Mouse (Mus musculus) stomach, embryonic 16.5 days (tissue): ENCODE results near the gene Fbxo27. TPM values are rescaled to one million over a fixed set of nuclear protein-coding genes. Genes with fewer than 3 reads are reported as not detected.

Experiments used
- ATAC-seq: fragments of 200-750 bp; cut with Nextera tagmentation; 2 replicates; pipeline ENCODE4 v1.8.0; 2017; ENCODE audit warnings: moderate number of reproducible peaks, moderate TSS enrichment; ENCODE audit not compliant: insufficient read depth, low FRiP score
- H3K27ac ChIP-seq: fragments of 300-500 bp; sonication (generic); 2 replicates; pipeline ENCODE4 v1.5.1; 2014; ENCODE audit warnings: low read length
- H3K27me3 ChIP-seq: fragments of 300-500 bp; sonication (generic); 2 replicates; pipeline ENCODE4 v1.6.1; 2014; ENCODE audit warnings: low read length, control low read depth, mixed read lengths; ENCODE audit not compliant: control insufficient read depth, insufficient read depth
- H3K36me3 ChIP-seq: fragments of 300-500 bp; sonication (generic); 2 replicates; pipeline ENCODE4 v1.6.1; 2014; ENCODE audit warnings: low read length; ENCODE audit not compliant: control insufficient read depth, insufficient read depth
- H3K4me1 ChIP-seq: fragments of 300-500 bp; sonication (generic); 2 replicates; pipeline ENCODE4 v1.6.1; 2014; ENCODE audit warnings: low read length, control low read depth, mixed read lengths; ENCODE audit not compliant: control insufficient read depth, insufficient read depth
- H3K4me2 ChIP-seq: fragments of 300-500 bp; sonication (generic); 2 replicates; pipeline ENCODE4 v1.6.1; 2014; ENCODE audit warnings: low read depth, low read length, mixed read lengths
- H3K4me3 ChIP-seq: fragments of 300-500 bp; sonication (generic); replicated peaks from 2 replicates; pipeline ENCODE4 v1.5.1; 2014; ENCODE audit warnings: mild to moderate bottlenecking, low read length
- H3K9ac ChIP-seq: fragments of 300-500 bp; sonication (generic); 2 replicates; pipeline ENCODE4 v1.6.1; 2014; ENCODE audit warnings: low read length
- H3K9me3 ChIP-seq: fragments of 300-500 bp; sonication (generic); replicated peaks from 2 replicates; pipeline ENCODE4 v1.6.1; 2016; ENCODE audit warnings: low read length, control low read depth; ENCODE audit not compliant: control insufficient read depth
- WGBS: fragments of 180-500 bp; shearing (Covaris S2); extraction: QIAGEN DNeasy Blood & Tissue Kit; methylation state at CpG from one replicate; pipeline ENCODE4 v1.1.7; 2014; 5-methylcytosine and 5-hydroxymethylcytosine counted together
- polyA plus RNA-seq: library from polyadenylated mRNA; unstranded; fragments of >200 nt; fragmentation: Nextera tagmentation; extraction: Ambion mirVana; gene quantifications from 2 replicates; pipeline ENCODE4 v1.2.1, GENCODE M21; 2015

Gene Fbxo27
- polyA plus RNA-seq, 1 experiment from 2014 or later = 3.8 TPM

DNA sequence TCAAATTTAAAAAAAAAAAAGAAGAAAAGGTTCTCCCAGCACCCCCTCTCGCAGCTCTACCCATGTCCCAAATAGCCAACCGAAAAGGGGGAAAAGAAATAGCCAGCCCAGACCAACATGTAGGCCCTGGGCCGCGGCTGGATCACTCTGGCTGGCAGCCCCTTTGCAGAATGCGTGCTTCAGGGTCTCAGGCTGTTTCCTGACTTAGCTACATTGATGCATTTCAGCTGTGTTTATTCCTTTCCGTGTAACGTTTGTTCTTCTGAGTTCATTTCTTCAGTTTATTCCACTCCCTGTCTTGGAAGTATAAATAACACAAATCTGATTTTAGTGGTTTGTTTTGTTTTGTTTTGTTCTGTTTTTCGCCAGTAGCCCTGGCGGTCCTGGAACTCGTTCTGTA is 25.1 kb downstream of the Fbxo27 start:
- Histone ChIP-seq H3K4me3 (no peak overlapping the region; the same call in 1 of the 2 replicates), H3K27me3 (no peaks in the 10 kb centered on the region), H3K4me1 (no peaks in the 10 kb centered on the region), H3K9ac (no peak overlapping the region), H3K9me3 (no peaks in the 10 kb centered on the region), H3K4me2 (peak overlapping the region; percentile 84; the same call in 1 of the 2 replicates), H3K36me3 (no peaks in the 10 kb centered on the region), H3K27ac (no peak overlapping the region)
- 64% methylated on average over 10 of the region's 10 CpGs for WGBS
- no peak for ATAC-seq

DNA sequence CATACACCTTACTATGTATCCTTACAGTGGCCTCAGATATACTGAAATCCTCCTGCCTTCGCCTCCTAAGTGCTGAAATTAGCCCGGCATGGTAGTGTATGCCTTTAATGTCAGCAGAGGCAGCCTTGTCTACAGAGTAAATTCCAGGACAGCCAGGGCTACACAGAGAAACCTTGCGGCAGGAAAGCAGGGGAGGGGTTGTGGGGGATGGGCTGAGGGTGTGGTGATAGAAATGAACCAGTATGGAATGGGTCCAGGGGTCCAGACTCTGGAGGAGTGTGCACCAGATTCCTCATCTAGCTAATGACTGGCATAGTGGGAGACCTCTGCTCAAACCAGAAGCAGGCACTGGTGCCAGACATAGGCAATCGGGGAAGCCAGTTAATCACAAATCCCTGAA is 26.5 kb downstream of the Fbxo27 start:
- no peak overlapping the region for H3K9ac ChIP-seq
- no peak for ATAC-seq
- WGBS = 43% methylated on average over 4 of the region's 4 CpGs
- H3K36me3 ChIP-seq = no peaks in the 10 kb centered on the region
- no peak overlapping the region for H3K4me2 ChIP-seq
- H3K4me3 ChIP-seq = no peak overlapping the region
- no peak overlapping the region for H3K27ac ChIP-seq
- no peaks in the 10 kb centered on the region for H3K9me3 ChIP-seq
- no peaks in the 10 kb centered on the region for H3K4me1 ChIP-seq
- no peaks in the 10 kb centered on the region for H3K27me3 ChIP-seq

DNA sequence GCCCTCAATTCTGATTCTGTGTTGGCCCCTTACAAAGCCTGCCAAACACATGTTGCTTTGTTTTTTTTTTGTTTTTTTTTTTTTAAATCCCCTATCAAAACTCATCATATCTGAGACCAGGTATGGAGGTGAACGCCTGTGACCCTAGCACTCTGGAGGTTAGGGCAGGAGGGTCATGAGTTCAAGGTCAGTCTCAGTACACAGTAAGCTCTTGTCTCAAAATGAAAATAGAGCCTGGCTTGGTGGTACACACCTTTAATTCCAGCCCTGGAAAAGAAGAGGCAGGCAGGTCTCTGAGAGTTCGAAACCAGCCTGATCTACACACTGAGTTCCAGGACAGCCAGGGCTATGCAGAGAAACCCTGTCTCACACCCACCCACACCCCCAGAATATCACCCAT is 27.0 kb downstream of the Fbxo27 start:
- ATAC-seq = no peak
- no peak overlapping the region for H3K27ac ChIP-seq
- H3K27me3 ChIP-seq = no peaks in the 10 kb centered on the region
- no peak overlapping the region for H3K9ac ChIP-seq
- no peaks in the 10 kb centered on the region for H3K36me3 ChIP-seq
- H3K4me2 ChIP-seq = no peak overlapping the region
- 77% methylated on average over 2 of the region's 2 CpGs for WGBS
- H3K4me3 ChIP-seq = no peak overlapping the region
- H3K4me1 ChIP-seq = no peaks in the 10 kb centered on the region
- no peaks in the 10 kb centered on the region for H3K9me3 ChIP-seq

- Histone ChIP-seq H3K4me2 (no peak overlapping the region), H3K9ac (no peak overlapping the region), H3K4me1 (no peaks in the 10 kb centered on the region), H3K4me3 (no peak overlapping the region), H3K27ac (no peak overlapping the region), H3K27me3 (no peaks in the 10 kb centered on the region), H3K9me3 (no peaks in the 10 kb centered on the region), H3K36me3 (no peaks in the 10 kb centered on the region)
- 62% methylated on average over 3 of the region's 3 CpGs for WGBS
- ATAC-seq = no peak
These were observed 28.3 kb downstream of the Fbxo27 start for GRCm38 (mm10) chr7:28720753-28721537.

GRCm38 (mm10) chr7:28722079-28722478 is 29.4 kb downstream of the Fbxo27 start:
- 86% methylated on average over 7 of the region's 7 CpGs for WGBS
- no peak overlapping the region for H3K27ac ChIP-seq
- no peaks in the 10 kb centered on the region for H3K36me3 ChIP-seq
- H3K4me1 ChIP-seq = no peaks in the 10 kb centered on the region
- no peak for ATAC-seq
- H3K9ac ChIP-seq = no peak overlapping the region
- H3K27me3 ChIP-seq = no peaks in the 10 kb centered on the region
- no peak overlapping the region for H3K4me3 ChIP-seq
- no peaks in the 10 kb centered on the region for H3K9me3 ChIP-seq
- H3K4me2 ChIP-seq = no peak overlapping the region

- H3K4me3 ChIP-seq = no peak overlapping the region
- H3K36me3 ChIP-seq = no peaks in the 10 kb centered on the region
- ATAC-seq = no peak
- no peaks in the 10 kb centered on the region for H3K9me3 ChIP-seq
- 89% methylated on average over 2 of the region's 2 CpGs for WGBS
- no peaks in the 10 kb centered on the region for H3K4me1 ChIP-seq
- H3K27ac ChIP-seq = no peak overlapping the region
- no peaks in the 10 kb centered on the region for H3K27me3 ChIP-seq
- H3K9ac ChIP-seq = no peak overlapping the region
- no peak overlapping the region for H3K4me2 ChIP-seq
These were observed 32.0 kb downstream of the Fbxo27 start for GRCm38 (mm10) chr7:28724613-28725012.

DNA sequence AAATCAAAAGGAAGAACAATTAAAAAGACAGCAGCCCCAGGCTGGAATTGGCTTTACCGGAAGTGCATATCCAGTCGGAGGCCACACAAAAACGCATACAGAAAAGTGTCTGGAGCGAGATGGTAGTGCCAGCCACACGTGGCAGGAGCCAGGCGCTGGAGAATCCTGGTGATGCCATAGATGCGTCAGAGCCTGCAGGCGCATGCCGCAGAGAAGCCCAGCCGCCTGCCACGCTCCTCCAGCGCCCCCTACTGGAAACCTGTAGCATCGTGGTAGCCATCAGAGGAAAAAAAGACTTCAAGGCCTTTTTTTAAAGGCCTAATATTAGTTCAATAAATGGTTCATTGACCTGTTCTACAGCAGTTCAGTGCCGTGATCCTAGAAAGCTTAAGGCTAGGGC is 34.0 kb downstream of the Fbxo27 start:
- 9% methylated on average over 14 of the region's 14 CpGs for WGBS
- peak overlapping the region; percentile 37 for H3K4me2 ChIP-seq

DNA sequence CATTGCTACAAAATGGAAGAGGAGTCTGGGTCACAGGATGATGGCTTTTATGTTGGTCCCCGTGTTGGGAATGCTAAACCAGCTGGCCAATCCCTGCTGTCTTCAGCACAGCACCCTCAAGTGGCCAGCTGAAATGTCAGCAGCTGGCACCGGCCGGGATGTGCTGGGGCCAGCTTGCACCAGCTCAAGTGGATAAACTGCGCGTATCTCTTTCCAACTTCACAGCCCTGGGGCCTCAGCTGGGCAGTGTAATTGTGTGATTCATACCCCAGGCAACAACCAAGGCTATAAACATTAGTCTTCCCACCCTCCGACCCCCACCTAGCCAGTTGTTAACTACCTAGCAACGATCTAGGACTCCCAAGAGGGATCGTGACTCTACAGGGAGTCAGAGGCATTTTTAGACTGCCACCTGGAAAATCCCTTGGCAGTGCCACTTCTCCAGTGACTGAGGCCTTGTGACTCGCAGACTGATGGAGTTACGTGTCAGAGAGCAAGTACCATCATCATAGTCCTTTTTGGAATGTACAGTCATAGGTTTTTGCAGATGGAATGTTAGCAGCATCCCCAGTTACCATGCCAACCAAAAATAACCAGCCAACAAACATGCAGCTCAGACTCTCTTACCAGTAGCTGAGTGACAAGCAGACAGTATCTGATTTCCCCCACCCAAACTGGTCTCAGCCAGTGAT is 35.1 kb downstream of the Fbxo27 start:
- ATAC-seq = no peak
- Histone ChIP-seq H3K4me1 (peaks cover 1% of the 10 kb centered on the region), H3K9me3 (peaks cover 10% of the 10 kb centered on the region; the same call in 1 of the 2 replicates), H3K4me2 (no peak overlapping the region), H3K27me3 (no peaks in the 10 kb centered on the region), H3K27ac (no peak overlapping the region), H3K9ac (no peak overlapping the region), H3K4me3 (no peak overlapping the region), H3K36me3 (no peaks in the 10 kb centered on the region)
- WGBS = 56% methylated on average over 10 of the region's 10 CpGs

More for the DNA sequence above, 34.0 kb downstream of the Fbxo27 start:
- H3K9ac ChIP-seq = no peak overlapping the region
- no peaks in the 10 kb centered on the region for H3K4me1 ChIP-seq
- H3K27ac ChIP-seq = no peak overlapping the region
- no peaks in the 10 kb centered on the region for H3K27me3 ChIP-seq
- no peaks in the 10 kb centered on the region for H3K36me3 ChIP-seq
- 0 out of 2 replicates have a peak, but pooled peaks have one; percentile 21 for ATAC-seq
- H3K4me3 ChIP-seq = no peak overlapping the region
- peaks cover 6% of the 10 kb centered on the region; the same call in 1 of the 2 replicates for H3K9me3 ChIP-seq
